Mouse (Mus musculus) MEL (cell line): ENCODE data around the gene Jmjd1c.

Source experiments
- EP300 ChIP-seq, 2 experiments: IDR thresholded peaks; 2 replicates each; pipeline ENCODE4 v1.6.1; 2011; ENCODE audit warnings: improper control_type of control experiment in 2 of 2, low read length in 2 of 2, low read depth in 1 of 2, mild to moderate bottlenecking in 1 of 2
- MYB ChIP-seq: IDR thresholded peaks from 2 replicates; pipeline ENCODE4 v1.6.1; 2011; ENCODE audit warnings: mild to moderate bottlenecking, low read depth, low read length, improper control_type of control experiment

GRCm38 (mm10) chr10:67247145-67247544 is 151.2 kb downstream of the Jmjd1c start:
- TF ChIP-seq MYB (no peak), EP300 (IDR thresholded peaks at IDR 0.05; ENCODE audit: low read depth in 1 of 2, low read length in 2 of 2) (no peak)
